Mouse (Mus musculus): ENCODE data around the gene Trmt2b.
"Not testable (repeated sequence)": the region's sequence is repeated elsewhere in the genome, so short reads cannot be mapped to it uniquely, and the experiment has no call there.

Trmt2b gene

GRCm38 (mm10) chrX:134276275-134277160 is at the start of gene Trmt2b:
Gene Trmt2b (minus strand): TSS chrX:134276984.
- peak; percentile 72 to 76 for DNase-seq

DNA sequence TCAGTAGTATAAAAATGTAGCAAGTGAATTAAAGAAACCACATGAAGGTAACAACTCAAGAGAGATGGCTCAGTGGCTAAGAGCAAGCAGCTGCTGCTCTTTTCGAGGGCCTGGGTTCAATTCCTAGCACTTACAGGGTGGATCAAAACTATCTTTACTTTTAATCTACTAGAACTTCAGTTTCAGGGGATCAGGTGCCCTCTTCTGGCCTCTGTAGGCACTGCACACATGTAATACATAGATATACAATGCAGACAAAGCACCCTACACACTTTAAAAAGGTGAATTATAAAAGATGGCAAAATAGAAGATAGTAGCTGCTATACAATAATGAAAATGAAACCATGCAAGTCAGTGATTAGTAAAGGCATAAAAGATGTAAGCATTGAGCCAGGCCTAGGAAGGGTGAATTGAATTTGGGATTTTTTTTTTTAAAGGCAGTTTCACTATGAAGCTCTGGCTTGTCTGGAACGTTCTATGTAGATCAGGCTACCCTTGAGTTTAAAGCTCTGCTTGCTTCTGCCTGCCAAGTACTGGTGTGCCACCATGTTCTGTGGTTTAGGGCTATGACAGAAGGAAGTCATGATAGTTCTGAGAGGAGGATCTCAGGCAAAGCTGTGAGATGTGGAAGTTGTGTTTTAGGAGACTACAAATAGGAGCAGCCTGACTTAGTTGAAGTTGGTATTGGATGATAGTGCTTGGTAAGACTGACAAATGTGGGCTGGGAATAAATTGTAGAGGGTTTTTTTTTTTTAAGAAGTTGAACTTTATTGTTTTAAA is 42.6 kb upstream of the Trmt2b start:
- DNase-seq, result peak; percentile 42 to 56

DNA sequence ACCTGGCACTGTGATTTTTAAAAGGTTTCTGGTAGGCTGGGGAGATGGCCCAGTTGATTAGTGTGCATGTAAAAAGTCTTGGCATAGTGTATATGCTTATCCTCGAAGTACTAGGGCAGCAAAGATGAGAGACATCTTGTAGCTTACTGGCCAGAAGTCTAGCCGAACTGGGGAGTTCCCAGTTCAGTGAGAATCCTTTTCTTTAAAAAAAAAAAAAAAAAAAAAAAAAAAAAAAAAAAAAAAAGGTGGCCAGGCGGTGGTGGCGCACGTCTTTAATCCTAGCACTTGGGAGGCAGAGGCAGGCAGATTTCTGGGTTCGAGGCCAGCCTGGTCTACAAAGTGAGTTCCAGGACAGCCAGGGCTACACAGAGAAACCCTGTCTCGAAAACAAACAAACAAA is 34.4 kb upstream of the Trmt2b start:
- DNase-seq, result not testable (repeated sequence)

GRCm38 (mm10) chrX:134308275-134308634 is 31.5 kb upstream of the Trmt2b start:
- no peak for DNase-seq

DNA sequence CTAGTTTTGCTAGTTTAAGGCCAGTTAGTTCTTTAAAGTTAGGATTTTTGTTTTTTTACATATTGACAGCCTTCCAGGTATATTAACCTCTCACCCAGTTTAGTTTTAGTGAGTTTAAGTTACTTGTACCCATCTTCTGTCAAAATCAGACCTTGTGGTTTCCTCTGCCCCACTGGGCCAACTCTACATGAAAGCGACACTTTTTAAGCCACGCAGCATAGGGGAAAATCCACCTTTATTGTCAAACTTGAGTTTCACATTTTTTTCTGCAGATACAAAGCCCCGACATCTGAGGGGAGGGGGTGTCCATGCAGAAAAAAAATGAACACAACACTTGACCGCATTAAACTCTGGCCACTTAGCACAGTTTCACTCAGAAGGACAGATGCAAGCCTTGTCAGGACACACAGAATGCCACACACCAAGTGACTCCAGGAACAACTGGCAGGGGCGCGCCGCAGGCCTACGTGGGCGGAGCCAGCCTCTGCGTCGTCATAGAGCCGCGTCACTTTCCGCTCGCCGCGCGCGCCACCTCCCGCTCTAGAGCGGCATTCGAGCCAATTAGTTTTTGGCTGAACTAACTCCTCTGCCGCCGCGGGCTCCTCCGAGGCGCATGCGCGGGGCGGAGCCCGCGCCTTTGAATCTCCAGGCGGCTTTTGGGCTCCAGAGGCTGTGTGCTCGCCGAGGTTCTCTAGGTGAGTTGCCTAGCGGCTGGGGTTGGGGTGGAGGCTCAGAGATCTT is 30.9 kb upstream of the Trmt2b start, which contains the start of gene Cenpi:
Gene Cenpi (plus strand): TSS at position 551 of the 741 bp plus-strand sequence.
- DNase-seq, result peak; percentile 88 to 90

DNA sequence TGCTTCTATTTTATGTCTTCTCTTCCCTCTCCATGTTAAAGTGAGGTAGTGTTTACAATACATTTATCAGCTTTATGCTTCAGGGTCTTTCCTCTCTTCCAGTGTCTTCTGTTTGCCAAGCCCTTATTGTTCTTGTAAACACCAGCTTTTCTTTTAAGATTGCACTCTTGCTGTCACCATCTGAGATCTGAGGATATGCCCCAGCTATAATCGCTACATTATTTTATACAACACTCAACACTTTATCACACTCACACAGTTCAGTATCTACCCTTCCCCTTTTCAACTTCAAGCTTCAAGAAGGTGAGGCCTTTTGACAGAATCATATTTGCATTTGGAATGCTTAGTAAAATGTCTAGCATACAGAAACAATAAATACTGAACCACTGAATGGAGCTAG is 26.5 kb upstream of the Trmt2b start:
- DNase-seq, result no peak

DNA sequence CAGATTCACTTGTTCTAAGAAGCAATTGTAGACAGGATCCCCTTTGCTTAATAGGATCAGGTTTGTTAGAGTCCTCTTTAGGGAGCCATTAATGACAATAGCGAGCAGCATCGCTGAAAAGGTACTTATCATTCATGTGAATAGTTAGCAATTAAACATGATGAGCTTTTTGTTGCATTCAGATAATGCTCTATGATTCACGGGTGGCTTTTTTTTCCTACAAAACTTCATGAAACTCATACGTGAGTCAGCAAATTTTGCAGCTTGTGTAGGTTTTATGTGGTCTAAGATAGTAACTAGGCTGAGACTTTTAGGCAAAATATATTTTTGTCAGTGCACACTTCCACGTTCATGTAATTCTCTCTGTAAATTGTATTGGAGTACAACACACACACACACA is 23.4 kb upstream of the Trmt2b start:
- no peak for DNase-seq

- no peak for DNase-seq
Measured at GRCm38 (mm10) chrX:134297195-134297594, 20.4 kb upstream of the Trmt2b start.

- no peak for DNase-seq
Measured at GRCm38 (mm10) chrX:134296737-134297136, 20.0 kb upstream of the Trmt2b start.

DNA sequence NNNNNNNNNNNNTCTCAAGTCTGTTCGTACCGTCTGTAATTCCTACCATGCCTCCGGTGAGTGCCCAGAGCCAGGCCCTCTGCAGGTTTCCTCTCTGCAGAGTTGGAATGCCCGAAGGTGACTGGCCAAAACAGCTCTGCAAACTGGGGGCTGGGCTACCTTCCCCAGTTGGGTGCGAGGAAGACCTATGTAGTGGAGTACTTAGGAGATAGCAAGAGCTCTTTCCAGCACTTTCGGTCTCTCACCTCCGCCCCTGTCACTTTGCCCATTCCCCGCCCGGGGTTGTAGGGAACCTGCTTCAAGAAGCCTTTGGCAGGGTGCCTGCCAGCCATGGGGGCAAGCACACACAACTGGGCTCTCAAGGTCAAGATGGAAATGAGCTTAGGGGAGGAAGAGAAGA is 19.5 kb upstream of the Trmt2b start:
- DNase-seq, result no peak

DNA sequence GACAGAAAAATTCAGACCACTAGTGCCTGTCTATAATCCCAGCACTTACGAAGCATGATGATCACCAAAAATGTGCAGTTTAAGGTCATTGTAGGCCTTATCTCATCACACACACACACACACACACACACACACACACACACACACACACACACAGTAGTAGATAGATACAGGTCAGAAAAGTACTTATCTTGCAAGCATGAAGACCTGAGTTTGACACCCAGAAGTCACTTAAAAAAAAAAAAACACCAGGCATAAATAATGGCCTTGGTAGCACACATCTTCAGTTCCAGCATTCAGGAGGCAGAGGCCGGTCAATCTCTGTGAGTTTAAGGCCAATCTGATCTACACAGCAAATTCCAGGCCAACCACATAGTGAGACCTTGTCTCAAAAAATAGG is 10.5 kb upstream of the Trmt2b start:
- no peak for DNase-seq

GRCm38 (mm10) chrX:134285791-134286190 is 9.0 kb upstream of the Trmt2b start:
- DNase-seq, result no peak

DNA sequence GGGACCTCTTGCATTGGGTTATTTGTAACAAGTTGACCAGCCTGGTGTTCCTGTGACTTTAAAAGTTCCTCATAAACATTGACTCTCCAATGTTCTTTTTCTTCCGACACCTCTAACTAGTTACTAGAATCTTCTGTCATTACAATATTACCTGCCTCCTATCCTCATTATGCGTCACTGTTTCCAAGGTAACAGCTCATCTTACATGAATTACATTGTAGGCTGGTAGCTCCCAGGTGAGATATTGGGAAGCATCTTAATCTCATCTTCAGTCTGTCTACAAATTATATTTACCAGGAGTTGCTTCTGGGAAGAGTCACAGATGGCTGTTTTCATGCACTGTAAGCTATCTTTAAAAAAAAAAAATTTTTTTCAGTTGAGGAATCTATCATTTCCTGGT is 8.3 kb upstream of the Trmt2b start:
- no peak for DNase-seq

GRCm38 (mm10) chrX:134280531-134280930 is 3.7 kb upstream of the Trmt2b start:
- DNase-seq, result no peak

DNA sequence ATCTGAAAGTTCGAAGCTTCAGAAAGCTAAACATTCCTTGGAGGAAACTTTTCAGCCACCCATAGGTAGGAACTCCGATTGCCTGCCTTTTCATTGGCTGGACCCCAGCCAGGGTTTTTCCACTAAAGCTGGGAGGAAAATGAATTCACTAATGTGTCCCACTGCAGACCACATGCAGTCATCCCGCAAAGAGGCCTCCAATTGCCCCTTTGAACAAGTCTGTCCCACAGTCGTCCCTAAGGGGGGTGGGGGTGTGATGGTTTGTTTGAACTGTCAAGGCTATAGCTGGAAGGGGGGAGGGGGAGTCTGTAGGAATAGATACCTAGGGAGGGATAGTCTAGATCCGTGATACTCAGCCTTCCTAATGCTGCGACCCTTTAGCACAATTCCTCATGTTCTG is 1.1 kb downstream of the Trmt2b start:
- no peak for DNase-seq

- no peak for DNase-seq
Measured at GRCm38 (mm10) chrX:134262129-134262528, 14.7 kb downstream of the Trmt2b start.

GRCm38 (mm10) chrX:134261191-134261590 is 15.6 kb downstream of the Trmt2b start:
- no peak for DNase-seq

DNA sequence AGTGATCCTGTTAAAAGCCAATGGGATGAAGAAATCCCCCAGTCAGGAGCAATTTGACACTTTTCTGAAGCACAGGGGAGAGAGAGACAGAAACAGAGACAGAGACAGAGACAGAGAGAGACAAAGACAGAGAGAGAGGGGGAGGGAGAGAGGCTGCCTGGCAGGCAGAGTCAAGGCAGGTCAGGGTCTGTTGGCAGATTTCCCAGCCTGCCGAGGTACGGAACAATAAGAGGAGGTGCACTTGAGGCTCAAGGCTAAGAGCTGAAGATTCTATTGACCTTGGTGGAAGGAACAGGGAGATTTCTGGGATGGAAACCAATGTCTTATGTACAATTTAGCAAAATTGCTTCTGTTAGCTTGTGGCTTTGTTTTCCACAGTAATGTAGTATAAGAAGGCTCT is 28.6 kb downstream of the Trmt2b start:
- DNase-seq, result no peak

- DNase-seq, result no peak
Measured at GRCm38 (mm10) chrX:134245946-134246345, 30.8 kb downstream of the Trmt2b start.

DNA sequence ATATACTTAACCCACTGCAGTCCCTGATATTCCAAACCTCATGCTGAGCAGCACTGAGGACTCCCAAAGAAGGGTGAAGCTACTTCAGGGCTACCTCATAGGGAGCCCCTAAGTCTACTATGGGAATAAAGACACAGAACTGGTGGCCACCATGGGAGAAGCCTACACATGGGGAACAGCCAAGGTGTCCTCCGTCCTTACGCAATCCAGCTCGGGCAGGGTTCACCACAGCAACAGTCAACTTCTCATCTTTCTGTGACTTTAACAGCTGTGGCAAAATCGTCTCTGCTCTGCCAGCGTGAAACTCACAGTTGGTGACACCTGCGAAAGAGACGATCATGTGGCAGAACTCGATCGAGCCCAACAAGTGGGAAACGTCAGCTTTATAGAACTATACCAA is 38.5 kb downstream of the Trmt2b start:
- DNase-seq, result no peak

DNA sequence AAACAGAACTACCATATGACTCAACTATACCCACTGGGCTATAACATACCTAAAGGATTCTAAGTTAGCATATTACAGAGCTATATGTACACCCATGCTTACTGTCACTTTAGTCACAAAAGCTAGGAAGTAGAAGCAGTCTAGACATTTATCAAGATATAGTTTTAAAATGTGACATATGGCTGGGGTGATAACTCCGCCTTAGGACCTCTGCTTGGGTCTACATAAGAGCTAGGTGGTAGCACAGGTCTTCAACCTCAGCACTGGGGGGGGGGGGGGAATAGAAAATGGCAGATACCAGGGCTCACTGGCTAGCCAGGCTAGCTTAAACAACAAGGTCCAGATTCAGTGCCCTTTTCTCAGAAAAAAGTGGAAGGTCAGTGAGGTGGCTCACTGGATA is 43.7 kb downstream of the Trmt2b start:
- DNase-seq, result no peak

DNA sequence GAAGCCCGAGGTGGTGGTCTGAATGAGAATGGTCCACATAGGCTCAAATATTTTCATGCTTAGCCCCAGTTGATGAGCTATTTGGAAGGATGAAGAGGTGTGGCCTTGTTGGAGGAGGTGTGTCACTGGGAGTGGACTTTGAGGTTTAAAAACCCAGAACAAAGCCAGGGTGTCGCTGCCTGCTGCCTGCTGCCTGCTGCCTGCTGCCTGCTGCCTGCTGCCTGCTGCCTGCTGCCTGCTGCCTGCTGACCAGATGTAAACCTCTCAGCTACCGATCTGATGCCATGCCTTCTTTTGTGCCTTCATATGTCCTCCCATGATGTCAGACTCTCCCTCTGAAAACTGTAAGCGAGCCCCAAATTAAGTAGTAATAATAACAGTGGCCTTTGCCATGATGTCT is 54.9 kb downstream of the Trmt2b start, which contains the start of gene Nox1:
Gene Nox1 (minus strand): TSS at position 101 of the 400 bp plus-strand sequence.
- DNase-seq, result no peak

DNA sequence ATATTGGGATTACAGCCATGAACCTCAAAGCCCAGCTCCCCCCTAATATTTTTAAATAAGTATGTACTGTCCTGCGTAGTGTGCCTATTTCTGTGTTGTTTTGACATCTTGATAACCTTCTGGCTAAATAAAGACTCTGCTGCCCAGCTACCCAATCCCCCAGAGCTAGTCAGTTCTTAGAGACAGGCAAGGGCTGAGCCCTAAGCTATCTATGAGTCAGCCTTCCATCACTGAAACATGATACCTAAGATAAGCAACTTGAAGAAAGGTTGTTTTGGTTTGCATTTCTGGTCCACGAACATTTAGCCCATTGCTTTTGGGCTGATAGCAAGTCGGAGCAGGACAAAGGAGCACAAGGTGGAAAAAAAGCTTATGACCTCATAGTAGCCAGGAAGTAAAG is 56.2 kb downstream of the Trmt2b start:
- DNase-seq, result no peak

All from B cell, adult 2 months (primary cell).